Mouse (Mus musculus) thymus, postnatal 25 days (tissue): ENCODE measurements at regions not wholly inside any gene's neighbourhood (a gene's known extent, or its start where the extent isn't known, plus 50 kb on each side); places are given as distances from the start of the nearest gene placed in this dataset.

Experiments used
- DNase-seq: peaks from one replicate; pipeline ENCODE4 v3.0.0; 2022

DNA sequence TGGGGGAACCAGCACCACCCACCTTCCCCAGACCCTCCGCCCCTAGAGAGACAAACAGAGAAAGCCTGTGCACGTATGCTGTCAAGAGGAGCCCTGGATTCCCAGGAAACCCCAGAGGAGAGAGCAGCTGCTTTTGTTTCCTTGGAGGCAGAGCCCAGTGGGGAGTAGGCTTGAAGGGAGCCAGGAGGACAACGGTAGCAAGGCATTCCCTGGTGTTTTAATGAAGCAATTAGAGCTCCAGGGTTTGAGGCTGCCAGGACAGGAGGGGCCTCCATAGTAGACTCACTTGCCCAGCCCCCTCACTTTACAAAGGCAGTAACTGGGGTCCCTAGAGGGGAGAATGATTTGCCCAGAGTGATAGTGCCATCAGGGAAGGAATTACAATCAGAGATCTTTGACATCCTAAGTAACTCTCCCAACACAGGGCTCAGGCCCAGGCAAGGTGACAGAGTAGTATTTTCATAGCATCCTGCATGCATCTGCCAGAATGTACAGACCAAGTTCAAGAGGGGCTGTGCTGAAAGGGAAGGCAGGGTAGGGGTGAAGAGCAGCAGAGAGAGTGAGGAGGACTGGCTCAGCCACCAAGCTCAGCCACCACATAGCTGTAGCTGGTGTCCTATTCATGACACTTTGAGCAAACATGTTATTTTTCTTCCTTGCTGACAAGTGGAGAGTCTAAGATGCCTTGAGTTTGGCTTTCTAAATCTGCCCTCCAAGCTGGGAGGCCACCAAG, 389.0 kb downstream of the Nedd1 start:
- no peak for DNase-seq

- DNase-seq: no peak
These were observed 392.1 kb downstream of the Nedd1 start for GRCm38 (mm10) chr10:92330150-92330549.

DNA sequence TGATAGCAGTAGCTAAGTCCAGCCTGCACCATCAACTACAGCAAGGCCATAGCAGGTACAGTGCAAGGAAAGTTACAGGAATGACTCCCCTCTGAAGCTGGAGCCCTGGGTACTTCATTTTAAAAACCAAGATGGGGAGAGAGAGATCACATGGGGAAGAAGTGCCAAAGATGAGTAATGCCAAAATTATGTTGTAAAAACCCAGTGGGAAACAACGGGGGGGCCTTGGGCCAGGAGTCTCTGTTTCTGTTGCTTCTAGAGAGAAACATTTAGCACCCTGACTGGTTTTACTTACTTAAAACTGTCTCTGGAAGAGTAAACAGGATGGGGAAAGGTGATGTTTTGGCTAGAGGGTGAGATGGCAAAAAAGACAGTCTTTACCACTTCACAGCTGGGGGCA, 392.6 kb downstream of the Nedd1 start:
- no peak for DNase-seq

GRCm38 (mm10) chr10:92325284-92325989, 396.8 kb downstream of the Nedd1 start:
- DNase-seq: no peak

DNA sequence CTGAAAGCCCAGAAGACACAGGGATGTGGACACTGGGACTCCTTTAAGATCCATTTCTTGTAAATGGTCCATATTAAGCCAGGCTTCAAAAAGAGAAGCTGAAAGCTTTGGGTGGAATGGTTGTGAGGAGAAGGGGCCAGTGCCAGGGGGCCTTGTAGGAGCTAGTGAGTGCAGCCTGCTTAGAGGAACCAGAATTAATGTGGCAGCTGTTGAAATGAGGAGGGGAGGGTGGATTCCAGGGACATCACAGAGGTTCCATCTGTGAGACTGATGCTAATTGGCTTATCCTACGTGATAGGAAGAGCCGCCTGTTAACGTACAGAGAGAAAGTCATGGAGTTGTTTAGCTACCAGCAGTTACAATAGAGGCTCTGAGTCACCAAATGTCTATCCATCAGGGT, 407.6 kb downstream of the Nedd1 start:
- DNase-seq: no peak

DNA sequence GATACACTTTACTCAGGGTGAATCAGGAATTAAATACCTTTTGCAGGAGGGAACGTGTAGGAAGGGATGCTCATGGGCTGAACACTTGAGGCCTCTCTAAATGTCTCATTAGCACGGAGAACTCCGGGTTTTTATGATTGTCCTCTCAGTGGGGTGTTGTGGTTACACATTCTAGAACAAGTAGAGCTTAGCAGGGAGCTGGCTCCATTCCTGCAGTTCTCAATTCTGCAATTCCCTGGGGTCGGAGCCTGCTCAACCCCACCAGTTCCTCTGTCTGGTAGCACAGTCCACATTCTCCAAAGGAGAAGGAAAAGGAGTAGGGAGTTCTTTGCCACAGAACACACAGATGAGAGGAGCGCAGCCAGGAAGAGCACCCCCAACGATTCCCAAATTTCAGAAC, 409.9 kb downstream of the Nedd1 start:
- no peak for DNase-seq

DNA sequence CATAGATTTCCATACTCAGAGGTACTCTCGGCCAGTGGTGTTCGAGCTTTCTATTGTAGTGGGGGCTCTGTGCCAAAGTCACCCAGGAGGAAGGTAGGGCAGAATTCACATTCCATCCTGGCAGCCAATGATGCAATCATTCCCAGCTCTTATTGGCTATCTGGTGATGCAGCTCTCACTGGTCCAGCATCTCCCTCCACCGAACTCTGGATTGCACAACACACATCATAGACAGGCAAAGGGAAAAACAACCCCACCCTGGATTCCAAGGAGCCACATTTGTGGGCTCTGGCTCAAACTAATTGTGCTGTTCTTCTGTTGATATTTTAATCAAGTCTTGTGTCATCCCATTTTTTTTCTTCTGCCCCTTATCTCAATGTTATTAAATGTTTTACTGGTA, 413.6 kb downstream of the Nedd1 start:
- no peak for DNase-seq

DNA sequence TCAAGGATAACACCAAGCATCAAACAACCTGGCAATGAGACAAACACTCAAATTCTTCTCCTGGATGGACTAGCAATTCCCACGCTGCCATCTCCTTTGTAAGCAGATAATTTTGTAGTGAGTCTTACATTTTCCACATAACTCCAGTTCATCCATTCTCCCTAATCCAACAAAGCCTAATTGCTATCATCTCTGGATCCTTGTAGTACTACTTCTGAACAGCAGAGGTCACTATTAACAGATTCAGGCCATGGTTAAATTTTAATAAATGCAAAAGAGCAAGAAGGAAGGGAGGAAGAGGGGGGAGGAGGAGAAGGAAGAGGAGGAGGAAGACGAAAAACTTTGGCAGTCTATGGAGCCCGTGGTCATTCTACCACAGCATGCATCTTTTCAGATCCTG, 414.4 kb downstream of the Nedd1 start:
- DNase-seq: no peak

DNA sequence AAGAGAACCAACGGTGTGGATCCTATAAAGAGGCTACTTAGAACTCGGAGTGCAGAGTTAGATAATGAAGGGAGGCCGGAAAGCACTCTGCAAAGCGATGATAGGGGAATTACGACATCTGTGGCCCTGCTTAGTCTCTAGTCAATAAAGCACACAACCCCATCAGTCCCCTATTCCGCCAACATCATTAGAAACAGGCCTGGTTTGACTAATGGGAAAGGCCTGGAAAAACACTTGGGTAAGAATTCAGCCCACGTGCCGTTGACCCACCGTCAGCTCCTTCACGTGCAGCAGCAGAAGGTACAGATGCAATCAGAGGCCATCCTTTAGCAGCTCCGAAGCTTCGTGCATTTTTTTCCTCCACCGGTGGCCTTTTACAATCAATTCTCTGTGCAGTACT, 423.5 kb downstream of the Nedd1 start:
- no peak for DNase-seq

DNA sequence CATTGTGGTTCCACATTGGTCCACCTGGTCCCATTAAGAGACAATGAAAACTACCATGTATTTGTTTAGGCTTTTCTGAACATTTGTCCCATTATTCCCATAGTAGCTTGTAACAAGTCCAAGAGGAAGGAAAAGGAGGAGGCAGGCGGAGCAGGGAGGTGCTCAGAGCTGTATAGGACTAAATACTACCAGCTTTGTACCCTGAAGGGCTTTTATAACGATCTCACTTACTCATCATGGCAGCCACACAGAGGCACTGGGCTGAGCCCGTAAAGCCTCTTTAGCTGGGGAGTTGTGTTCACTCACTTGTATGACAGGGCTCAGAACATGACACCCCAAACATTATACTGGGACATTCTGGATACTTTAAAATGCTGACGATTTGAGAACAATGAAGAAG, 425.4 kb downstream of the Nedd1 start:
- no peak for DNase-seq

DNA sequence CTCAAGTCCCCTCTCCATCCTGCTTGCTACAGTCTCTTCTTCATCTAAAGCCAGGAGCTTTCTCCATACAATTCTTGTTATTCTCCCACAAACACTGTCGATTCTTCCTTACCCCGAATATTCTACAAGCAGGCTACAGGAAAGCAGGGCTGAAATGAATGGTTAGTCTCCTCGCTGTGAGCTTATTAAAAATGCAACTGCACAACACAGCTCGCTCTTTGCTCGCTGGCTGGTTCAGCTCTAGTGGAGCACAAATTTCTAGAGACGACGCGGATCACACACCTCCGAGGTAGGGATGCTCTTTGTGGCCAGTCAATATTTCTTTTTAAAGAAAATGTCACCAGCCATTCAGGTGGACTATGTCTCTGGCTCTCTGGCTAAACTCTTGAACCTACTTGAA, 425.9 kb downstream of the Nedd1 start:
- no peak for DNase-seq

DNA sequence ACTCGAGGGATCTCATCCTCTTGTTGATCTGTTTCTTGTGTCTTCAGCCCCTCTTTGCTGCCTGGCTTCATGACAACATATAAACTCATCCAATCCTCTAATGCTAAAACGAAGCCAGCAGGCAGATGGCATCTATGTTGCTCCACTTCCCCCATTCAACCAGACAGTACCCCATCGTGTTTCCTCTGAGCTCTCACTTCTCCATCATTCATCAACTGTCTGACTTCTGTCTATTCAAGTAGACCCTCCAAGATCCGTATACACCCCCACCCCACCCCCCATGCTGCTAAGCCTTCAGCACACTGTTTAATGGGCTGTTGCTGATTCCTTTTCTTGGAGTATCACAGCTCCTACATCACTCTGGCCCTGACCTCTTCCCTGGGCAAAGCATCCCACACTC, 429.0 kb downstream of the Nedd1 start:
- DNase-seq: no peak

GRCm38 (mm10) chr10:92289230-92289629, 433.0 kb downstream of the Nedd1 start:
- DNase-seq: no peak

DNA sequence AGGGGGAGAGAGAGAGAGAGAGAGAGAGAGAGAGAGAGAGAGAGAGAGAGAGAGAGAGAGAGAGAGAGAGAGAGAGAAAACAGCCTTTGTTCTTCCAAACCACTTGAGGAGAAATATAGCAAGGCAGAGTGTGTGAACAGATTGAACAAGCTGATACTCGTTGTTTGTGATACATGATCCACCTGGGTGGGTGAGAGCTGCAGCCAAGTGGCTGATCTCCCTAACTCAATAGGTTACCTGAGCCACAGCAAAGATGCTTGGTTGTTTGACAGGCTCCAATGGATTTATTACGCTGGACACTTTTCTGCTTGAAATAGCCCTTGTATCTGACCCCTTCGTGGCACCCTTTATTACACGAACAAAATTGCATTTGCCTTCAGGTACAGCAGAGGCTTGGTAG, 438.0 kb downstream of the Nedd1 start:
- DNase-seq: no peak

- no peak for DNase-seq
These were observed 444.2 kb downstream of the Nedd1 start for GRCm38 (mm10) chr10:92277981-92278380.

GRCm38 (mm10) chr10:92257815-92258214, 464.4 kb downstream of the Nedd1 start:
- no peak for DNase-seq

DNA sequence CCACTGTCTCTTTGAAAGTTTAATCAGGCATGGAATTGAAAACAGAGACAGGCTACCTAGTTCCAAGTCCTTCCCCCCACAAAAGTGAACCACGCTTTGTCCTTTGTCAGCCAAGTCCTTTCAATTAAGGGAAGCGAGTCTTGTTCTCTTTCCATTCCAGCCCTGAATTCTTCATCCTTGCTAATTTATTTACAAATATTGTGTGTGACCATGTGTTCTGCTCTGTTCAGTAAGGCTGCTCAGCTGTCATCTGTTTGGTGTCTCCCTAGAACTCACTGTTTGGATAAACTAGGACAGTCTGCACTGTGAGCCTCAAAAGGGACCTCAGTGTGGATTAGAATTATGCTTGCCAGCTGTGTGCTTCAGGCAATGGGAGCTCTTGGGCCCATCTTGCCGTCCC, 473.6 kb downstream of the Nedd1 start:
- DNase-seq: no peak

- DNase-seq: no peak
These were observed 474.8 kb downstream of the Nedd1 start for GRCm38 (mm10) chr10:92247449-92247805.

DNA sequence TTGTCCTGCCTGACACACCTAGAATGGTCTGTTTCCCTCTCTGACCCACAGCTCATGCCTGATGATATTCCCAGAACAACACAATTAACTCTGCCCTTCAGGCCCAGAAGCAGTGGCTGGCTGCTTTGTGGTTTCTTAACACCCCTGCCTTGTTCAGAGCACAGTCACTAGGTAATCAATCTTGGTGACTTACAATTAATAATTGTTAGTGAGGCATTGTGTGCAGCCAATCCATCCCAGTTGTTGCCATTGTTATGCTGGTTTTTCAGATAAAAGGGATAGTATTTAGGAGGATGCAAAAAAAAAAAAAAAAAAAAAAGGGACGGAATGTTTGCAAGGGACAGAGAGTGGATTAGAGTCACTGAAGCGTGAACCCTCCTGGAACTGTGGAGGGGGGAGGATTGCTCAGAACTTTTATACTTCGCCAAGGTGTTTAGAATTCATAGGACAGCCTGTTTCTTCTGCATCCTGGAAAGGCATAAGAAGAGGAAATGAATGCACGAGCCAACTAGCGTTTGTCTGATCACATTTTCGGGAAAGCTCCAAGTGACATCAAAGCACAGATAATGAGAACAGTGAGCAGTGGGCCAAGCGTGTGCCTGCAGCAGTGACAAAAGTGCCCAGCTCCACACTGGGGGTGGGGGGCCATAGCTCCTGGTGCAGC, 475.3 kb downstream of the Nedd1 start:
- no peak for DNase-seq

DNA sequence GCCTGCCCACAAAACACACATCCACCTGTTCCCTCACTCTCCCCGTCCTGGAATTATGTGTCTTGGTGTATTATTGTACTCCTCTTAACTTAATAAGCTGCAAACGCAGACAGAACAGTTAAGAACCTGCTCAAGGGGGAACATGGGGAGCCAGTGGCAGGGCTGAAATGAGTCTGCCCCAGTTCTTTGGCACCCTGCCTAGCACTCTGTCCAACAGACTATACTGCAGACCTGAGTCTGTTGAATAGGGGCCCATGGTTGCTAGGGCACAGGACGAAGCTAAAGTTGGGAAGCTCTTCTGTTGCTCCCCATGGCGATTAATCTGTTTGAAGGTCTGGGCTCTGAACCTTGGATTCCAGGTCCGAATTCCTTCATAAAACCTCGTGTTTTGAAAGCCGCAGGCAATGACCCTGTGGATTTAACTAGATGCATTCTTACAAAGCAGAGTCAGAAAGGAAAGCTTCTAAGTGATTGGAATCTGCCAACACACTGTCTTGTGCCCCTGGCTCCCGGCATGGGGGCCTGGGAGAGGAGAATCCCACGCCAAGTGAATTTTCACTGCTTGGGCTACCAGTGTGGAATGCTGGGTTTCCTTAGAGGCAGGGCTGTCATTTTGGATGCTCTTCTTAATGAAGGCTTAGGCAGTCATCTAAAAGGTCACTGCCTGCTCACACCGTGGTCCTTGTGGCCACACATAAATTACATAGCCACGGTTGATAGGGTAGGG, 479.3 kb downstream of the Nedd1 start:
- no peak for DNase-seq

- no peak for DNase-seq
These were observed 484.3 kb downstream of the Nedd1 start for GRCm38 (mm10) chr10:92237881-92238280.

- DNase-seq: no peak
These were observed 490.1 kb downstream of the Nedd1 start for GRCm38 (mm10) chr10:92232081-92232480.

DNA sequence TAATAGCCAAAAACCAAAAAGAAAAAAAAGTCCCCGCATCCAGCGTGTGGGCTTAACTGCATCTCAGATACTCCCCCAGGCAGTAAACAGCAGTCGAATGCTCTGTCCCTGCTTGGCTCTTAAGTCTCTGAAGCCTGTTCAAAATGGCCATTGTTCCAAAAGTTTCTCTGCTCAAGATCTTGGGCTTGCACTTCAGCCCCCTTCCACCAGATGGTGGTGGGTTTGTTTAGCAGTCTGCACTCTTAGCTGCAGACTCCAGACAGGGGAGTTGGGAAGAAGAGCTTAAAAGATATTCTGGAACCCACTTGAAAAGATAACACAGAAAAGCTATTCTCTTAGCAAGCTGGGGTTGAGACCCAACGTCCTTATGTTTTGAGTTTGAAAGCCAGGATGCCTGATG, 496.4 kb downstream of the Nedd1 start:
- DNase-seq: no peak

GRCm38 (mm10) chr10:92225071-92225470, 497.1 kb downstream of the Nedd1 start:
- DNase-seq: no peak
